Mouse (Mus musculus) brain, embryonic 14.5 days (tissue): Measurements from ENCODE around the gene Lonp2. TPM values are rescaled to one million over a fixed set of nuclear protein-coding genes. Genes with fewer than 3 reads are reported as not detected.
A peak's percentile ranks its signal among the peaks of the same experiment; 100 is the strongest.

Experiments
- DNase-seq: peaks from one replicate; pipeline ENCODE4 v3.0.0-alpha.2; 2011; ENCODE audit warnings: low read depth
- CTCF ChIP-seq: fragments of 200-500 bp; IDR thresholded peaks from 2 replicates; pipeline ENCODE4 v1.5.1; 2012; ENCODE audit warnings: inconsistent platforms, mild to moderate bottlenecking, moderate library complexity, borderline replicate concordance; ENCODE audit not compliant: insufficient read depth, insufficient read length; ENCODE audit errors: extremely low read depth
- POLR2A ChIP-seq: fragments of 200-500 bp; IDR thresholded peaks from 2 replicates; pipeline ENCODE4 v1.6.1; 2012; ENCODE audit warnings: mild to moderate bottlenecking, inconsistent platforms, borderline replicate concordance; ENCODE audit not compliant: poor library complexity, insufficient read depth, insufficient read length, severe bottlenecking; ENCODE audit errors: extremely low read depth
- polyA plus RNA-seq: library from polyadenylated mRNA; depleted of rRNA; stranded (reverse); fragments of >200 nt; gene quantifications from 2 replicates; pipeline ENCODE4 v1.2.3, GENCODE M21; 2012

The Lonp2 gene
- polyA plus RNA-seq, 1 experiment, result 53.5 TPM

GRCm38 (mm10) chr8:86695703-86696102 lies 71.9 kb downstream of the Lonp2 start:
- DNase-seq, result no peak
- no peak for TF ChIP-seq CTCF
- no peak for TF ChIP-seq POLR2A

- no peak for DNase-seq
- TF ChIP-seq CTCF, result no peak
- no peak for TF ChIP-seq POLR2A
These were observed 75.1 kb downstream of the Lonp2 start for GRCm38 (mm10) chr8:86698811-86699421.

- no peak for DNase-seq
- TF ChIP-seq CTCF, result no peak
- TF ChIP-seq POLR2A, result no peak
These were observed 75.6 kb downstream of the Lonp2 start for GRCm38 (mm10) chr8:86699471-86699870.

- no peak for TF ChIP-seq POLR2A
- no peak for TF ChIP-seq CTCF
- DNase-seq, result no peak
These were observed 78.6 kb downstream of the Lonp2 start for GRCm38 (mm10) chr8:86702453-86702852.

GRCm38 (mm10) chr8:86705317-86705716 lies 81.5 kb downstream of the Lonp2 start:
- no peak for DNase-seq
- no peak for TF ChIP-seq CTCF
- no peak for TF ChIP-seq POLR2A

GRCm38 (mm10) chr8:86706756-86707155 lies 82.9 kb downstream of the Lonp2 start:
- no peak for DNase-seq
- TF ChIP-seq POLR2A, result no peak
- TF ChIP-seq CTCF, result no peak

DNA sequence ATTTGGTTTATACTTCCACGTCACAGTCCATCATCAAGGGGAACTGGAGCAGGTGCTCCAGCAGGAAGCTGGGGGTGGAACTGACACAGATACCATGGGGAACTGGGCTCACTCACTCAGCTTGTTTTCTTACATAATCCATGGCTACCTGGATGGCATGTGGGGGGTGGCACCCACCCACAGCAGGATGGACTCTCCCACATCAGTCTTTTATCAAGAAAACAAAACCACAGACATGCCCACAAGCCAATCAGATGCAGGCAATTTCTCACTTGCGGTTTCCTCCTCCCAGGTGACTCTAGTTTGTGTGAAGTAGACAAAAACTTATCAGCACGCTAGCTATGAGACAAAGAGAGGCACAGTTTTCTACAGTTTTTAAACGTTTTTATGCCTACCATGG lies 84.0 kb downstream of the Lonp2 start:
- TF ChIP-seq CTCF, result no peak
- TF ChIP-seq POLR2A, result no peak
- no peak for DNase-seq

DNA sequence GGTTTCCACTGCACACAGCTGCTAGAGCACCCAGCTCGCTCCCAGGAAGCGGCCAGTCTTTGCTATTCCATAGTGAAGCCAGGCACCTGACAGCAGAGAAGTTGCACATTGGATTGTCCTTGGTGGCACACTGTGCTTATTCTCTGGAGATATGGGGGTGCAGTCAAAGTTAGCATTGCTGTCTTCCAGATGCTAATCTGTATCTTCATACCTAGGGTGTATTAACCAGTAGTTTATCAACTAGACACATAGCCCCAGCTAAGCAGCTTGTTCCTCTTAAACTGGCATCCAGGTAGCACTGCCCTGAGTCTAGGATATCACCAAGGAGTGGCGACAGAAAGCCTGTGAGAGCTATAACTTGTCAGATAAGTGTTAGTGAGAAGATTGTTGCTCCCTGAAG lies 88.8 kb downstream of the Lonp2 start:
- TF ChIP-seq CTCF (no peak), POLR2A (no peak)
- DNase-seq, result no peak

- DNase-seq, result peak; percentile 95
- TF ChIP-seq POLR2A, result no peak
- TF ChIP-seq CTCF, result no peak
These were observed 89.8 kb downstream of the Lonp2 start for GRCm38 (mm10) chr8:86713407-86714188.

DNA sequence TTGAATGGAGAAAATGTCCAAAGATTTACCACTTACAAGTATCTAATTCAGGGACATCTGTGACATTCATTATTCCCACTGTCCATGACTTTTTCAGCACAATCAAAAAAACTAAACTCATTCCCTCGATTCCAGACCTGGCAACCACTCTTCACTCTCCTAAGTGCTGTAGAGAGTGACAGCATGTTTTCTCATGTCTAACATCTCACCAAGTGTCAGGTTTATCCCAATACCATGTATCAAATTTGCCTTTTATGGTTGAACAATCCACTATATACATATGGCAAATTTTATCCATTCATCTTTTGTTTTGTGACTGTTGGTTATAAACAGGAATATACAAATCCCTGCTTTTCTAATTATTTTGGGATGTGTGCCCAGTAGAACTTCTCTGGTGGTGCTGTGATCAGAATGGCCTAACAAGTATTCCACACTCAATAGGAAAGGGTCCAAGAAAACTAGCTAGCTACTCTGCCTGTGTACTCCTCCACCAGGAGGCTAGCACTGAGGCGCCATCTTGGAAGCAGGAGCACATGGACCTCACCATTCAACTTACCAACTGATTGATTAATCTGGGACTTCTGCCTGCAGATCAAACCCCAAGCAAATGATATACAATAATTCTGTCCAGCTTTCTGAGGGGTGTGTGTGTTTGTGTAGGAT lies 94.6 kb downstream of the Lonp2 start:
- TF ChIP-seq CTCF (no peak), POLR2A (no peak)
- DNase-seq, result no peak

DNA sequence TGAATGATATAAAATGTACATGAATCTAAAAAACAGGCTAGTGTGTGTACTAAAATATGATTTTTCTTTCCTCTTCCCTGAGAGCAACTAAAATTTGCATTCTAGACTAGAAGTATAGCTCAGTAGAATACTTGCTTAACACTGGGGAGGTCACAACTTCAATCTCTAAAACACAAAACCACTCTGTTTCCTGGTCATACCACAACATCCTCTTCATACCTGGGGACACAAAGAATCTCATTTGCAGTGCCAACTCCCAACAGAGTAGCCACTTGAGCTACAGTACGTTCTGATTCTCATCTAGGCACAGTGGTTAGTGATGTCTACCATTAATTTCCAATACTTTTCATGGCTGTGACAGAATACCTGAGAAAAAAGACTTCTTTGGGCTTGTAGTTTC lies 95.5 kb downstream of the Lonp2 start:
- TF ChIP-seq CTCF (no peak), POLR2A (no peak)
- no peak for DNase-seq
